Mouse (Mus musculus) testis, postnatal 14 days (tissue): ENCODE data around the gene Vamp5.

Experiments
- DNase-seq: peaks from one replicate; pipeline ENCODE4 v3.0.0; 2021; ENCODE audit warnings: low spot score

Gene Vamp5

DNA sequence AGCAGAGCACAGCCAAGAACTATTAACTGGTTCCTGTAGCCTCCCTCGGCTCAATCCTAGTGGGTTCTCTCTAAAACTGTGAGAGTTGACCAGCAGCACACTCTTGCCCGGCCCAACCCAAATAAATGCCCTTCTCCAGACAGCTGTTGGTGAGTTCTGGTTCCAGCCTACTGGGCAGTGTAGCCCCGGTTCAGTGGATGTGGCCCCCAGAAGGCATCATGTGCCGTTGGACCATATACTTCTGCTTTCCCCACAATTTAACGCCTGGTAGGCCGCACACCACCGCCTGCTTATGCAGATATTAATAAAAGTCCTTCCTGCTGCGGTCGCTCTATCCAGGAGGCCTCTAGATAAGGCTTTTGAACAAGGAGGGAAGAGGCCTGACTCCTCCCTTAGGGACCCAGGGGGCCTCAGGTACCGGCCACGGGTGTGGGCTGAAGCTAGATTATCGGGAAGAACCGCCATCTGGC is 9.2 kb upstream of the Vamp5 start:
- DNase-seq: peak; percentile 22

DNA sequence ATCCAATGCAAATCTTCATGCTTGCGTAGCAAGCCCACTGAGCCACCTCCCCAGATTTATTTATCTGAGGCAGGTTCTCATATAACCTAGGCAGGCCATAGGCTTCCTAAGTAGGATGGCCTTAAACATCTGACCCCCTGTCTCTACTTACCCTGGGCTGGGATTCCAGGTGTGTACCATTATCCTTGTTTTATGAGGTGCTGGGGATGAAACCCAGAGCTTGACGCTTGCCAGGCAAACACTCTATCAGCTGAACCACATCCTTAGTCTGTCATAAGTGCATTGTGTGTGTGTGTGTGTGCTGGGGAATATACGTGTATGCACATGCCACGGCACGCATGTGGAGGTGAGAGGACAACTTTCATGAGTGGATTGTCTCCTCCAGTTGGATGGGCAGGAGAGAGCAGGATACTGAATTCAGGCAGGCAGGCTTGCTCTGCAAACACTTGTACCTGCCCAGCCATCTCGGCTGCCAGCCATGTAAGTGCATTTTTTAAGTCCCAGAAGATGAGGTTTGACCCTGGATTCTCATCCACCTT is 8.6 kb upstream of the Vamp5 start:
- DNase-seq: no peak

DNA sequence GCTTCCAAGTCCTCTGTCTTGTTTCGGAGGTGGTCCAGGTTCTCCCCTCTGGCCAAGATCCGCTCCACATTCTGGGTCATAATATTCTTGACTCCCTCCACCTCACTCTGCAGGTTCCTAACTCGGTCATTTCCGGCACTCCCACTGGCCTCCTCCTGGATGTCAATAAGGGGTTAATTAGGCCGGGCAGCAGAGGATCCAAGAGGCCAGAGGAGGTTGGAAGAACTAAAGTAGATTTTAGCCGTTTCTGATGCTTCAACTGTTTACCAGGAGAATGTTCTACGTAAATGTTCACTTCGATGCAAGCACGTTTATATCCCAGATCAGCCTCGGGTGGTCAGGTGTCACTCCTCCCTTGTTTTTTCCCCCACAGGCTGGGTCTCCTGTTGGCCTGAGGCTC is 8.0 kb upstream of the Vamp5 start:
- no peak for DNase-seq

DNA sequence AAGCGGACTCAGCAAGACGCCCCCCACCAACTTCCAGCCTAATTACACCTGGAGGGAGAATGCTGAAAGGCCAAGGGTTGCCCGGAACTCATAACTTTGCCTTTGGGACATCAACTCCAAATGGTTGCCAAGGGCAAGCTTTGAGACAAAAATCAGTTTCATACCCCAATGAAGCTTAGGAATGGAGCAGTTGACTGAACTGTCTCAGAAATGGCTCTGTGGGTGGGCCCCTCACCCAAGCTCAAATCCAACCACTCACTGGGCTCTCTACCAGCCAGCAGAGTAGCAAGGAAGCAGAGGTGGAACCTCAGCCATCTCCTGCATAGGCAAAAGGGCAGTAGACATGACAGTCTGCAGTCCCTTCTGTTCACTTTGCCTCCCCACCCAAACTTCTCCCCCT is 7.5 kb upstream of the Vamp5 start:
- no peak for DNase-seq

DNA sequence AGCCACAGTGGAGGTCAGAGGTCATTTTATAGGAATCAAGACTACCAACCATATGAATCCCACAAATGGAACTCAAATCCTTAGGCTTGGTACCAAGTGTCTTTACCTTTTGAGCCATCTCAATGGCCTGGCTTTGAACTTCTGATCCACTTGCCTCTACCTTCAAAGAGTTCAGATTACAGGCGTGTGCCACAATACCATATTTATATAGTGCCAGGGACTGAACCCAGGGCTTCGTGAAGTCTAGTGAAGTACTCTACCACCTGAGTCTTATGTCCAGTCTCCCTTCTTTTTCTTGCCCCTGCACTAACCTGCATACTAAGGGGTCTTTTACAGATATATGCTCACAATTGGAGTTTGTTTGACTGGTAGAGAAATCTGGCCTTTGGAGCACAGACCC is 6.3 kb upstream of the Vamp5 start:
- no peak for DNase-seq

DNA sequence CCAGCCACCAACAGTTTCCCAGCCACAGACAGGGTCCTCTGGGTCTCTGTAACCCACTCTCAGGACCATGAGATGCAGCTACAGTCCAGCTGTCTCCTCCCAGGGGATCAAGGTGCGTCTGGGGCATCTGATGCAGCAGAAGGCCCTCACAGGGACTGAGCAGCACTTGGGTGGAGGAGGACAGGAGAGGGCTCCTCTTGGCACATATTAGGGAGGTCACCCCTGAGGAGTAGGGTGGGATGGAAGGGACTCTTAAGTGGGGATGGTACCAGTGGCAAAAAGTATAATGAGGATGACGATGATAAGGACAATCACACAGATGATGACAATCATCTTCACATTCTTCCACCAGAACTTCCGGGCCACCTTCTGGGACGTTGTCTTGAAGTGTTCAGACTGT is 5.0 kb upstream of the Vamp5 start:
- DNase-seq: no peak

DNA sequence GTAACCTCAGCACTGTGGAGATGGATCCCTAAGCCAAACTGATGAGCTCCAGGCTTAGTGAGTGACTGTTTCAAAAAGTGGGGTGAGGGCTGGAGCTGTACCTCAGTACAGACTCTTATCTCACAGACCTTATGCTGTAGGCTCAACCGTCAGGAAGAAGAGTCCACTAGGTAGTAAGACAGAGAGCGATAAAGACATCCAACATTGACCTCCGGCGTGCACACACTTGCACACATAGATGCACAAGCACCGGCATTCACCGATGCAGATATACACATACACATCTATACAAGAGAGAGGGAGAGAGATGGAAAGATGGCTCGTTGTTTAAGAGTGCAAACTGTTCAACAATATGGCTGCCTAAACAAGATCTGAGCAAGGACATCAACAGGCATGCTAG is 3.7 kb upstream of the Vamp5 start:
- DNase-seq: no peak

DNA sequence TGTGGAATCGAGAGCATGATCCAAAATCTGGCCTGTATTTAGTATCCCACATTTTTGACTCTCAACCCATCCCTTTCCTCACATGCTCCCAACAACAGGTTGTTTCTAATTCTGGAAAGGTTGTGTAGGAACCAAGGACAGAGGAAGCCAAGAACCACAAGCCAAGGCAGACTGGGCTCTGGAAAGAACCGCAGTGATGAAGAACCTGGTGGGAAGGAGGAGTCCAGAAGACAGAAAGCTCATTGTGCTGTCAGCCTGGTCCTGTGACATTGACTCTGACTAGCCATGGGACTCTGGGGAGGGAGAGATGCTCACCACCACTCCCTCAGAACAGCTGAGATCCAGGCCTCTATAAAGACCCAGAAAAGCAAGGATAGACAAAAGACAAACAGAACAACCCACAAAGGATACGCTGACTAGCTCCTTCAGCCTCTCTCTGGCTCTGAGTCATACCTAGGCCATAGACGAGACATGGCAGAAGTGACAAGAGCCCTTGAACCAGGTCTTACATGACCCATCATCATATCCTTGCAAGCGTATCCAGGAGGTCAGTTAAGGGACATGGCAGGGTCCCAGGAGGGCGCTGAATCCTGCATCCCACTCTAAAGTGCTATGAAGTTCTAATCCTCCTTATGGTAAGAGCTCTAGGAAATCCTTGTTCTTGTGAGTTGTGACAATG is 3.0 kb upstream of the Vamp5 start:
- no peak for DNase-seq

DNA sequence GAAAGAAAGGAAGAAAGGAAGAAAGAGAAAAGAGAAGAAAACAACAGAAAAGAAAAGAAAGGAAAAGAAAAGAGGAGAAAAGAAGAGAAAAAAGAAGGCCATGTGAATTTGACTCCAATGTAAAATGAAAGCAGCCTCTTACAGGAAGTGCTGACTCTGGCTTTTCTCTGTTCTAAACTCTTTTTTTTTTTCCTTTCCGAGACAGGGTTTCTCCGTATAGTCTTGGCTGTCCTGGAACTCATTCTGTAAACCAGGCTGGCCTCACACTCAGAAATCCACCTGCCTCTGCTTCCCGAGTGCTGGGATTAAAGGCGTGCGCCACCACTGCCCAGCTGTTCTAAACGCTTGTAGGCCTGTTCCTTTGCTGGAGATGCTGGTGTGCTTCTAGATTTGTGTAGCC is 2.2 kb upstream of the Vamp5 start:
- DNase-seq: no peak

DNA sequence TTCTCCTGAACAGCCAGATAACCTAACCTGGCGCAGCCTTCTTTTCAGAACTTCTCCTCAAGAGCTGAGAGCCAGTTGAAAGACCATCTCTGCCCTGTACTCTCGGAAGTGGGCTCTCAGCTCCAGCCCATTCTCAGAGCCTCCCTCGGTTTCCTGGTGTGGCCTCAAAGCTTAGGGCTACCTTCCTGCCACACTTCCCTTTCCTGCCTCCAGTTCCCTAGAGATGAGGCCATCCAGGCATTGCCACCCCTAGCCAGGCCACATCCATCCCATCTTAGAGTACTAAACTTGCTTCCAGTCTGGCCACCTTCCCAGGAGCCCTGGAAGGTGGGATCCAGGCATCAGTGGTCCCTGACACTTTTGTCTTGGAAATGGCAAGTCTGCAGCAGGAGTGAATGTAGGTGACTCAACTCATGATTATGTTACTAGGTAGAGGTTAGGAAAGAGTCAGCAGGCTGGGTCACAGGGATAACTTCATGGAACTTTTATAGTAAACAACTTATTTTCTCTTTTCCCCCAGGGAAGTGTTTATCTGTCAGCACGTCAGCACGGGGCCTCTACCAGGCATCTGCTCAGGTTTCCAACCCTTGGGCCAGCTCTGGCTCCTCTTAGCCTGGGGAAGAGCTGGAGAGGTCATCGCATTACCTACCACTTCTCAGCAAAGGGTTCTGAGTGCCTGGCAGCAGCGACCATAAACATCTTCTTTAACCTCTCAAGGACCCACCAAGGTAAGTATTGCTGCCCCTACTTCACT is 714 bp downstream of the Vamp5 start:
- DNase-seq: no peak

DNA sequence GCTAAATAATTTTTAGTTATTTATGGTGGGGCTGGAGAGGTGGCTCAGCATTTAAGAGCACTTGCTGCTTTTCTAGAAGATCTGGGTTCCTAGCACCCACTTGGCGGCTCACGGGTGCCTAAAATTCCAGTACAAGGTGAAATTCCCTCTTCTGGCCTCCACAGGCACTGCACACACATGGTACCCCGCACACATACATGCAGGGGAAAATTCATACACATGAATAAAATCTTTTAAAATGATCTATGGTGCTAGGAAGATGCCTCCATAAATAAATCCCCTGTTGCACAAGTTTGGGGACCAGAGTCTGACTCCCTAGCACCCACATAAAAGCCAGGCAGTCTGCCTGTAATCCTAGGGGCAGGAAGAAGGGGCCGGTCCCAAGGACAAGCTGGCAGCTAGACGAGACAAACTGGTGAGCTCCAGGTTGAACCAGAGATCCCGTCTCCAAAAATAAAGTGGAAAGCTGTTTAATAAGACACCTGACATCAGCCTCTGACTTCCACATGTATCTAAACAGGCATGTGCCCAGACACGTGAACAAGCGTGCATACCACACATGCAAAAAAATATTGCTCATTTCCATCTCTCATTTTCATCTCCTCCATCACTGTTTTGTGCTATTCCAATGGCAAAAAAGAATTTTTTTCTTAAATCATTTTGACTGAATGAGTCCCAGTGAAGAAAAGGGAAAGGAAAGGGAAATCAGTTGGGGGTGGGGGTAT is 1.6 kb downstream of the Vamp5 start:
- no peak for DNase-seq

DNA sequence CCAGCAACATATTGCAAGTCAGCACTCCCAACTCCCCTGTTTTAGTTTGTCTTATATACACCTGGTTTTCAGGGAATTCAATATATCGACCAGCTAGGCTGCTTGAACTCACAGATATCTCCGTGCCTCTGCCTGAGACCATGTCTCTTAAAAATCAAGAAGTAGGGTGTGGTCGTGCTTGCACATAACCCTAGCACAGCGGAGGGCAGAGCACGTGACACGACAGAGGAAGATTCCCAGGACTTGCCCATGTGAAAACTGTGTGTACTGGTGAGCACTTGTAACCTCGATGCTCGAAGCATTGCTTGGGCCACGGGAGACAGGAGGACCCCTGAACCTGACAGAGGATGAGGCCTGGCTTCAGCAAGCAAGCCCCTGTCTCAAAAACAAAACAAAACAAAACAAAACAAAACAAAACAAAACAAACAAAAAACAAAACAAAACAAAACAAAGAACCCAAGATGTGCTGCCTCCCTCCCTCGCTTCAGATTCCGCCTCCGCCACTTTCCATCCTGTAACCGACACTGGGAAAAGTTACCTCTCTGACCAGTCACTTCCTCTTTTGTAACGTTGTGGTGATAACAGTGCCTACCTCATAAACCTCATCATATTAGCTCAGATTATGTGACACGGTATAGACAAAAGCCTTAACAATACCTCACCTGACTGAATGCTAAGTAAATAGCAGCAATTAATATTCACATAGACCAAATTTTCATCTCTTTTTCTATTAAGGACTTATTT is 5.3 kb downstream of the Vamp5 start:
- no peak for DNase-seq

DNA sequence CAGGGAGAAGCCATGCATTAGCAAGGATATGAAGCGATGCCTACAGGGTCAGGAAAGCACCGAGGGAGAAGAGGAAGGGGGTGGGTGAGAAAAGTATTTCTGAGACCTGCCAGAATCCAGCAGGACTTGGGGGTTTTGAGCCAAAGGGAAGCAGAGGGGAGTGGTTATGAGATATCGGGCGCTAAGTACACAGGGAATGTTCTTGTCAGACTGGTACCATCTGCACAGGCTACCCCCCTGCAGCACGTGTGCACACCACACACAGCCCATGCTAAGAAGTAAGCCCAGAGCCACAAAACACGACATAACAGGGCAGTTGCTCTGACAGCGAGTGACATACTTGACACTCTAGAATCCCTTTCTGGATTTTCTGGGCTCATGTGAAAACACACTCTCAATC is 6.1 kb downstream of the Vamp5 start:
- no peak for DNase-seq

DNA sequence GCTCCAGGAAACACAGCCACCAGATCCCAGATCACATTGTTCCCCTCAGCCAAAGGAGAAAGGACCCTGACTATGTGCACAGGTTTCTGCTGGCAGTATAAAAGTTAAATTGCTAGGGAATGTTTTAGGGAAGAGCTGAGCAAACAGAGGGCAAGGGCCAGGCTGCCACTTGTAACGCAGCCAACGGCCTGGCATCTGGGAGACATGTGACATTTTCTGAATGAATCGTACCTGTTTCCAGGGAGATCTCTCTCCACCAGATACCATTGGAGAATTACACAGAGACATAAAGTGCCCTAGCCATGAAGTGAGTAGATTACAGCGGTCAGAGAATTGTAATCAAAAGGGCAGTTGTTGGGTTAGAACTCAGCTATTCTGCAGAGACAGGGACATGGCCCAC is 7.1 kb downstream of the Vamp5 start:
- DNase-seq: no peak

DNA sequence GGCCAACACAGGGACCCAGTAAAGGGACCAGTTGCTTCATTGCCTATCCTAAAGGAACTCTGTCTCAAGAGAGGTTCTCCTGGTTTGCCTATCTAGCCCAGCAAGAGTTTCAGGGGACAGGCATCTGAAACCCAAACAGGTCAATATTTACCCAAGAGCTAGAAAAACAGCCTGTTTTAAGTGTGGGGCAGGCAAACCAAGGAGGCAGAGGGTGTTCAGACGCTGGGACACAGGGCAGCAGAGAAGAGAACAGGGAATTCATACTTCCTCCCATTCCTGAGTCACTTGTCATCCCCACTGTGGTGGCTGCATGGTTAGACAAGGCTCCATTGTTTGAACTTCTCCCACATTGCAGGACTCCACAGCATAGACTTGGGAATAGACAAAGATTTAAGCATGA is 8.7 kb downstream of the Vamp5 start:
- no peak for DNase-seq

DNA sequence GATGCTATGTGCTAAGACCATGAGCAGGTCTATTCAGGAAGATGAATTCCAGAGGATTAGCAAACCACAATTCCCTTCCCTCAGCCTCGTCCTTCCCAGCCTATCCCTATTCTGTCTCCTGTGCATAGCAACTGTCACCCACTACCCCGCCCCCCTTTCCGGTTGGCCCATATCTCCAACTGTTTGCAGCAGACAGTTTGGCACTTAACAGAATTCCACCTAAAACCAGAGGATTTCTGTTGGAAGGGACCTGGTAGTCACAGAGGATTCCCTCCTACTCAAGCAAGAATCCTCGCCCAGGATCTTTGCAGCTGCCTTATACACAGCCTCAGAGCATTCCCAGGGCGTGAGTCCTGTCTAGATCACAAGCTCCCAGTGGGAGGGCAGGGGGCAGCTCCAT is 9.1 kb downstream of the Vamp5 start:
- DNase-seq: no peak

DNA sequence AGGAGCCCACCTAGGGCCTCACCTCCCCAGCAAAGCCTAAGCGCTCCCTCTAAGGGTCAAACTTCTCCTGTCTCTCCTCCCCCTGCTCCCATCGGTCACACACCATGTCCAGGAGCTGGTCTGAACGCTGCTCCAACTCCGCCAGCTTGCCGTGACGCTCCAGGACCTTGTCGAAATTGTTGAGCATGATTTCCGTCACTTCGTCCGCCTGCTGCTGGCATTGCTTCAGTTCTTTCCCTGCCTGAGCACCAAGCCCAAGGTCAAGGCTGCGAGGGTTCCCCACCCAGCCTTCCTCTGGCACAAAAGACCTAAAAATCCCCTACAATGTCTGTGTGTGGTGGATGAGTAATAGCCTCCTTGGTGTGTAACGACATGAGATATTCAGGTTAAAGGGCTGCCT is 10.2 kb downstream of the Vamp5 start:
- no peak for DNase-seq

DNA sequence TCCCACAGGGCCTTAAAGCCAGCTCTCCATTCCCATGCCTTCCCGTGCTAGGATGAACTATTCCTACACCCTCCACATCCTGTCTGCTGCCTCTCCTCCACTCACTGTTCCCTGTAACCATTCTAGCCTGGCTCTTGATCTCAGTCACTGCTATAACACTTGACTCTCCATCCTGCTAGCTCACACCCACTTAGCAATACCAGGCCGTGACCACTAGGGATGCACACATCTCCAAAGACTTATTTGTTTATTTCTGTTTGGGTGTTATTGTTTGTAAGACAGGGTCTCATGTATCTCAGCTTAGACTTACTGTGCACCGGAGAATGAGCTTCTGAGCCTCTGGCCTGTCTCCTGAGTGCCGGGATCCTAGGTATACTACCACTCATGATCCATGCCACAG is 10.7 kb downstream of the Vamp5 start:
- no peak for DNase-seq

DNA sequence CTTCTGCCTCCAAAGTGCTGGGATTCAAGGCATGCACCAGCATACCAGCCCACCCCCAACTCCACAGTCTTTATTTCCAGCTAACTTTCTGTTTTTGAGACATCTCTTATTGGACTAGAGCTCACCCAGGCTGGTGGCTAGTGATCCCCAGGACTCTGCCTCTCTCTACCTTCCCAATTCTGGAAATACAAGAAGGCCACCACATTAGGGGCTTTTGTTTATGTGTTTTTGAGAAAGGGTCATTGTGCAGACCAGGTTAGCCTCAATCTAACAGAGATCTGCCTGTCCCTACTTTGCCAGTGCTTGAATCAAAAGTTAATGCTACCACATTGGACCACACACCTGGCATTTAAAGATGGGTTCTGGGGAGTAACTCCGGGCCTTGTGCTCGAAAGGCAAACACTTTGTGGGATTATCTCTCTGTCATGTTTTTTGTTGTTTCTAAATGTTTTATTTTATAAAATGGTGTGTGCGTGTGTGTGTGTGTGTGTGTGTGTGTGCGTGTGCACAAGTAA is 12.8 kb downstream of the Vamp5 start:
- no peak for DNase-seq

DNA sequence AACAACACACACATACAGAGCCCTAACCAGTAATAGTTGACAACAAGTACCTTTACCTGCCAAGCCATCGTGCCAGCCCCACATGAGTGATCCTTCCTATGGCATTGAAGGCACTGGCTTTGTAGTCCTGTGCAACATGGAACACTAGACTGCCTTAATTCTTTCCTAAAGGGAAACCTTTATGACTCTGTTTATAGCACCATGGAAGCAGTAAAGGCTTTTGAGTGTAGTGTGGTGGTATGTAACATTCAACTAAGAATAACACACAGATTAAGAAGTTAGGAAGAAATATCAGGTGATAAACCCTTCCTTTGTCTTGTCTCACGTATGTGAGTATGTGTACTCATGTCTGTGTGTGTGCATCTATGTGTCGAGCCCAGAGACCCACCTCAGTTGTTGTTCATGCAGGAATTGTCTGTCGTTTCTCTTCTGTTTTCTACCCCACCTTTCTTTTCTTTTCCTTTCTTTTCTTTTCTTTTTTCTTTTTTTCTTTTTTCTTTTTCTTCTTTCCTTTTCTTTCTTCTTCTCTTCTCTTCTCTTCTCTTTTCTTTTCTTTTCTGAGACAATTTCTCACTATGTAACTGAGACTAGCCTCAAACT is 13.3 kb downstream of the Vamp5 start, which contains the start of gene Rnf181:
TSS of gene Rnf181 (minus strand) at position 113 of the 600 bp plus-strand sequence.
- no peak for DNase-seq

DNA sequence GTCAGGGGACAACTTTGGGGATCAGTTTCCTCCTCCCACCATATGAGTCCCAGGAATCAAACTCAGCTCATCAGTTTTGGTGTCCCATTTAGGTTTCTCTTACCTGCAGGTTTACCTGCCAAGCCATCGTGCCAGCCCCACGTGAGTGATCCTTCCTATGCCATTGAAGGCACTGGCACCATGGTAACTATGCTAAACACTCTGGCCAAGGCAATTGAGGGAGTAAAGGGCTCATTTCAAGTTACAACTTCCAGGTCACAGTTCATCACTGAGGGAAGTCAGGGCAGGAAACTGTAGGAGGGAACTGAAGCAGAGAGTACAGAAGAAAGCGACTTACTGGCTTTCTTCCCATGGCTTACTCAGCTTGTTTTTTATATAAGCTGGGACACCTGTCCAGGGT is 14.0 kb downstream of the Vamp5 start:
- no peak for DNase-seq
